Mouse (Mus musculus): ENCODE measurements at regions not wholly inside any gene's neighbourhood (a gene's known extent, or its start where the extent isn't known, plus 50 kb on each side); places are given as distances from the start of the nearest gene placed in this dataset.
"Not testable (repeated sequence)": the region's sequence is repeated elsewhere in the genome, so short reads cannot be mapped to it uniquely, and the experiment has no call there.

DNA sequence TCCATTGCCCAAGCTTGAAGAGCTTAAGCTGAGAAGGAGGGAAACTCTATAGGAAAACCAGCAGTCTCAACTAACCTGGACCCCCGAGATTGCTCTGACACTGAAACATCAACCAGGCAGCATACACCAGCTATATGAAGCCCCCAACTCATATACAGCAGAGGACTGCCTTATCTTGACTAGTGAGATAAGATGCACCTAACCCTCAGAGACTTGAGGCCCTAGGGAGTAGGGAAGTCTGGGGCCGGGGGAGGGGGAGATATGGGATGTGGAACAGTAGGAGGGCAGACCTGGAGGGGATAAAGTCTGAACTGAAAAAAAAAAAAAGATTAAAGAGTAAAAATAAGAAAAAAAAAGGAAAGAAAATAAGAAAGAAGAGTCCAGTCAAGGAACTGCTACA is 540.5 kb upstream of the Pkdcc start:
- Histone ChIP-seq H3K4me1 (no peaks in the 10 kb centered on the region), H3K27ac (replicated peaks) (no peak overlapping the region), H3K4me3 (replicated peaks) (no peak overlapping the region), H3K9me3 (replicated peaks) (no peaks in the 10 kb centered on the region), H3K9ac (no peak overlapping the region), H3K4me2 (replicated peaks) (no peak overlapping the region), H3K36me3 (no peaks in the 10 kb centered on the region), H3K27me3 (no peaks in the 10 kb centered on the region)
- ATAC-seq (ENCODE audit: insufficient number of reproducible peaks, low FRiP score, low TSS enrichment, low read depth), result no peak
- 69% methylated on average over 2 of the region's 2 CpGs for WGBS

DNA sequence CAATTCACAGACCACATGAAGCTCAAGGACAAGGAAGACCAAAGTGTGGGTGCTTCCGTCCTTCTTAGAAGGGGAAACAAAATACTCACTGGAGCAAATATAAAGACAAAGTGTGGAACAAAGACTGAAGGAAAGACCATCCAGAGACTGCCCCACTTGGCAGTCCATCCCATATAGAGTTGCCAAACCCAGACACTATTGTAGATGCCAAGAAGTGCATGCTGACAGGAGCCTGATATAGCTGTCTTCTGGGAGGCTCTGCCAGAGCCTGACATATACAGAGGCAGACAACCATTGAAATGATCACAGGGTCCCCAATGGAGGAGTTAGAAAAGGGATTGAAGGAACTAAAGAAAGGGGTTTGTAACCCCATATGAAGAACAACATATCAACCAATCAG is 548.5 kb upstream of the Pkdcc start:
- WGBS, result 64% methylated on average over 1 of the region's 1 CpGs
- ATAC-seq (ENCODE audit: insufficient number of reproducible peaks, low FRiP score, low TSS enrichment, low read depth); H3K9ac ChIP-seq: not testable (repeated sequence)

DNA sequence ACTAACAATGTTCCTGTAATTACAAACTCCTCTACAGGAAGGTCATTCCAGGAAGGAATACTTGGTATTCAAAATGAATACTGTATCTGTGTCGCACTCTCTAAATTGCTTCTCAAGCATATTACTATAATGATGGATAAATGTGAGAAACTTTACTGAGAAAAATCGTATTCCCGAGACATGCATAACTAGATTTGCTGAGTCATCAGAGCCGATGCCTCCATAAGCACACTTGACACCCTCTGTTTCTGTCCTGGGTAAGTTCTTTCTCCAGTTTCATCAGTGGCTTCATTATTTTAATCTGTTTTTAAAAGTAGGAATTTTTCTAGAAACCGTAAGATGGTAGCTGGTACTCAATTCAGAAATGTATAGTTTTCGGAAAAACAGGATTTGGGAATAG is 550.7 kb upstream of the Pkdcc start:
- no peak overlapping the region for H3K27ac ChIP-seq (replicated peaks)
- no peaks in the 10 kb centered on the region for H3K4me1 ChIP-seq
- H3K4me2 ChIP-seq (replicated peaks), result no peak overlapping the region
- H3K9me3 ChIP-seq (replicated peaks), result no peaks in the 10 kb centered on the region
- no peaks in the 10 kb centered on the region for H3K27me3 ChIP-seq
- H3K4me3 ChIP-seq (replicated peaks), result no peak overlapping the region
- no peaks in the 10 kb centered on the region for H3K36me3 ChIP-seq
- 67% methylated on average over 6 of the region's 6 CpGs for WGBS
- no peak overlapping the region for H3K9ac ChIP-seq
- ATAC-seq (ENCODE audit: insufficient number of reproducible peaks, low FRiP score, low TSS enrichment, low read depth), result no peak

More for the DNA sequence above, 548.5 kb upstream of the Pkdcc start:
- H3K9me3 ChIP-seq (replicated peaks); H3K36me3 ChIP-seq; H3K27me3 ChIP-seq; H3K4me3 ChIP-seq (replicated peaks); H3K4me2 ChIP-seq (replicated peaks); H3K27ac ChIP-seq (replicated peaks); H3K4me1 ChIP-seq: not testable (repeated sequence)

DNA sequence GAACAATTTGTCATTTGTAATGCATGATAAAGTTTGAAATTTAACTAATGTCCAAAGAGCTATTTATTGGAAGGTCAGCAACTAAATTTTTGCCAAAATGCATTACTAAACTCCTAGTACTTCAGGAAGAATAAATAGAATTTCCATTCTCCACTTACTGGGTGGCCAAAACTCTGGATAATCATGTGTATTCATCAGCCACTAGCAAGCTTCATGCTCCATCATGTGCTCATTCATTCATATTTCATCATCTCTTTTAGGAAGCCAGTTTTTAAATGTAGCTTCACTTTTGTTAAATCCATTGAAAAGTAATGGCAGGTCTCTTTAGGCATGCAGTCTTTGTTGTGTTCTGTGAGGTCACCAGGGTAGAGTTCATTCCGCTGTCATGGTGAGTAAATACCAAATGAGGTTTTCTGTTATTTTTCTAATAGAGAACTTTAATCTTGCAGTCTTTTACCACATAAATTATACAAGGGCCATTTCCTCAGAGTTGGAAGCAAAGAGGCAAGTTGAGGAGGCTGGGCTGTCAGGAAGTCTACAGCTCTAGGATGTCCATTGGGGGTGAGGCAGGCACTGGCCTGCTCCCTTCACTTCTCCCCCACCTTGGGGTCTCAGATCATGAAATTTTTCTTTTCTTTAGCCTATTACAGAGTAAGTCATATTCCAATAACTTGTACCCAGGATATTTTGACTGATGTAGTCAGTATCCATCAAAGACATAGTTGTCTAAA is 578.5 kb upstream of the Pkdcc start:
- Histone ChIP-seq H3K27ac (replicated peaks) (no peak overlapping the region), H3K9me3 (replicated peaks) (no peaks in the 10 kb centered on the region), H3K27me3 (no peaks in the 10 kb centered on the region), H3K4me1 (no peaks in the 10 kb centered on the region), H3K4me3 (replicated peaks) (no peak overlapping the region), H3K36me3 (no peaks in the 10 kb centered on the region), H3K9ac (no peak overlapping the region), H3K4me2 (replicated peaks) (no peak overlapping the region)
- 89% methylated on average over 1 of the region's 1 CpGs for WGBS
- ATAC-seq (ENCODE audit: insufficient number of reproducible peaks, low FRiP score, low TSS enrichment, low read depth), result no peak

DNA sequence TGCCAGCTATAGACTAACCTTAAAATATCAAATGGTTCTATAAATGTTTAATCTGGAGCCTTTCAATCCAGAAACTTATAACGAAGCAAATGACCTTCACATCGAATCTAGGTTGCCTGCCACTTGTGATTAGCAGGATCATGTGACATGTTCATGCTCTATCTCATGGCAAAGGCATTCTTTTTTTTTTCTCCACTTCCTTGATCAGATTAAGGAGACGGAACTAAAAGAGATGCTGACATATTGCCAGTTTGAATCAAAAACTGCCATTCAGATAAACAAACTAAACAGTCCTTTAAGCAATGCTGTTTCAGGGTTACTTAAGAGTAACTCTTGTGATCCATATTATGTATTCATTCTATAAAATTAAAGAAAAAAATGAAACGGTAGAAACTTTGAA is 579.2 kb upstream of the Pkdcc start:
- ATAC-seq (ENCODE audit: insufficient number of reproducible peaks, low FRiP score, low TSS enrichment, low read depth), result no peak
- H3K27ac ChIP-seq (replicated peaks), result no peak overlapping the region
- 65% methylated on average over 4 of the region's 4 CpGs for WGBS
- H3K4me2 ChIP-seq (replicated peaks), result no peak overlapping the region
- no peaks in the 10 kb centered on the region for H3K27me3 ChIP-seq
- no peaks in the 10 kb centered on the region for H3K9me3 ChIP-seq (replicated peaks)
- H3K4me3 ChIP-seq (replicated peaks), result no peak overlapping the region
- H3K9ac ChIP-seq, result no peak overlapping the region
- no peaks in the 10 kb centered on the region for H3K4me1 ChIP-seq
- no peaks in the 10 kb centered on the region for H3K36me3 ChIP-seq

DNA sequence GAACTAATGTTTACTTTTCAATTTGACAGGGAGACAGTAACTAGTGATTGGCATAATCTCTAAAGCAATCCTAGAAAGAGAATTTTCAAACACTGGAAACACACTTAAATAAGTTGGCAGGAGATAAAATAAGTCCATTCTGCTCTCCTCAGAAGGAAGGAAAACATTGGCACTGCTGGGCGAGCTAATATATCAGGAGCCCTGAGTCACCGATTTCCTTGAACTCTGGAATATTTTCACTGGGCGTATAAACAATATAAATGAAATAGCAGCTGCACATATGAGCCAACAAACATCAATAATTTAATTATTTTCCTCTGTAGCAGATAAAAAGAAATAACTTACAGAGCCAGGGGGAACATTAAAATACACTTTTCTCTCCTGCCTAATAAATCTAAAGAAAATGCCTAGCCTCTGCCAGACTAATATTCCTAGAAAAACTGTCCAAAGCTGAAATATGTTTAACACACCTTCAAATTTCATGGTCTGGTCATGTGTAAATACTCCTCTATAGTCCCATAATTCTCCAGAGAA is 608.4 kb upstream of the Pkdcc start:
- H3K27ac ChIP-seq (replicated peaks), result no peak overlapping the region
- no peaks in the 10 kb centered on the region for H3K36me3 ChIP-seq
- ATAC-seq (ENCODE audit: insufficient number of reproducible peaks, low FRiP score, low TSS enrichment, low read depth), result no peak
- H3K9ac ChIP-seq, result no peak overlapping the region
- H3K4me2 ChIP-seq (replicated peaks), result no peak overlapping the region
- no peaks in the 10 kb centered on the region for H3K9me3 ChIP-seq (replicated peaks)
- 59% methylated on average over 3 of the region's 3 CpGs for WGBS
- no peaks in the 10 kb centered on the region for H3K27me3 ChIP-seq
- no peaks in the 10 kb centered on the region for H3K4me1 ChIP-seq
- no peak overlapping the region for H3K4me3 ChIP-seq (replicated peaks)

DNA sequence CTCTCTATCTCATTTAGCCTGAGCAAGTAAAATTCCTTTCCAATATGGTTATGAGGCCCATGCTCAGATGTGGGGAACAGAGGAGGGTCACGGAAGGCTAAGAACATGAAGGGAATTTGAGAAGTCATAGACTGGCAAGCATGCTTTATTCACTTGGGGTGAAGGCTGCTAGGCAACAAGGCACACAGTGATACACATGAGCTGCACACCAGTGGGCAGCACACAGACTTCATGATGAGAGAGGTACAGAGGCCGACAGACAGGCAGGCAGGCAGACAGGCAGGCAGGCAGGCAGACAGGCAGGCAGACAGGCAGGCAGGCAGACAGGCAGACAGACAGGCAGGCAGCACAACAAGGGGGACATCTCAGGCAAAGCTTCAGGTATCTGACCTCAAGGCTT is 631.3 kb upstream of the Pkdcc start:
- H3K4me3 ChIP-seq (replicated peaks), result no peak overlapping the region
- H3K4me1 ChIP-seq, result no peaks in the 10 kb centered on the region
- ATAC-seq (ENCODE audit: insufficient number of reproducible peaks, low FRiP score, low TSS enrichment, low read depth), result no peak
- 42% methylated on average over 2 of the region's 2 CpGs for WGBS
- H3K9me3 ChIP-seq (replicated peaks), result no peaks in the 10 kb centered on the region
- H3K9ac ChIP-seq, result no peak overlapping the region
- H3K27ac ChIP-seq (replicated peaks), result no peak overlapping the region
- H3K4me2 ChIP-seq (replicated peaks), result no peak overlapping the region
- no peaks in the 10 kb centered on the region for H3K36me3 ChIP-seq
- no peaks in the 10 kb centered on the region for H3K27me3 ChIP-seq

DNA sequence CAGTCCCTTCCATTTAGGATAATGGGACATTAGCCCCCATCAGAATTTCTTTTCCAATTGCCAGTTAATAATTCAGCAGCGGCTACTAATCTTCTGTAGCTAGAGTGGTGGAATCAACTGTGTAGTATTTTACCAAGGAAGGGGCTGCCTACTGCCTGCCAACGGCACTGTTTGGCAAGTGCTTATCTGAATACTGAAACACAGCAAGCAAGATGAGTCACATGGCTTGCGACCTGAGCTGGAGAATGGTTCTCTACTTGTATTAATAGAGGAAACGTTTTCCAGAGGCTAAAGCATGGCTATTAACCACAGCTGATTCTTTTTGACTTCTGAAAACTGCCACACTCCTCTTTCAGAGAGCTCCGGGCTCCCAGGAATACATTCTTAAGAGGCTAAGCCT is 681.6 kb upstream of the Pkdcc start:
- Histone ChIP-seq H3K4me1 (no peaks in the 10 kb centered on the region), H3K9me3 (replicated peaks) (no peaks in the 10 kb centered on the region), H3K36me3 (no peaks in the 10 kb centered on the region), H3K27me3 (no peaks in the 10 kb centered on the region), H3K4me3 (replicated peaks) (no peak overlapping the region), H3K9ac (no peak overlapping the region), H3K27ac (replicated peaks) (no peak overlapping the region), H3K4me2 (replicated peaks) (no peak overlapping the region)
- ATAC-seq (ENCODE audit: insufficient number of reproducible peaks, low FRiP score, low TSS enrichment, low read depth), result no peak
- 59% methylated on average over 5 of the region's 5 CpGs for WGBS

DNA sequence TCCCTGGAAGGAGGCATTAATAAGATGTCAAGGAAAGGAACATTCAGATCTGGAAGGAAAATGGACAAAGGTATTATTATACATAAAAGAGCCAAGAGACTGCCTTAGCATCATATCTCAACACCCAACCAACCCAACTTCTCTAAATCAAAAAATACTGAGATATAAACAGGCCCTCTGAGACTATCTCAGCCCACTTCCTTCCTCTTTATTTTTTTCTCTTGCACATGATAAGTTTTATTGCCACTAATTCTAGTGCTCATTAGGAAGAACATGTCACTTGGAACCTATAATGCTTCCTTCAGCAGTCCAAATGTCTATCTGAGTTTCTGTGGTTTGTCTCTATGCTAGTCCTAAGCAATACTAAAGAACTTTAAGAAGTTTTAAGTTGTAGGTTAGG is 697.0 kb upstream of the Pkdcc start:
- no peak overlapping the region for H3K9ac ChIP-seq
- no peaks in the 10 kb centered on the region for H3K9me3 ChIP-seq (replicated peaks)
- no peak for ATAC-seq (ENCODE audit: insufficient number of reproducible peaks, low FRiP score, low TSS enrichment, low read depth)
- H3K4me1 ChIP-seq, result no peaks in the 10 kb centered on the region
- no peak overlapping the region for H3K4me2 ChIP-seq (replicated peaks)
- no peak overlapping the region for H3K4me3 ChIP-seq (replicated peaks)
- no peaks in the 10 kb centered on the region for H3K36me3 ChIP-seq
- no peaks in the 10 kb centered on the region for H3K27me3 ChIP-seq
- no peak overlapping the region for H3K27ac ChIP-seq (replicated peaks)

DNA sequence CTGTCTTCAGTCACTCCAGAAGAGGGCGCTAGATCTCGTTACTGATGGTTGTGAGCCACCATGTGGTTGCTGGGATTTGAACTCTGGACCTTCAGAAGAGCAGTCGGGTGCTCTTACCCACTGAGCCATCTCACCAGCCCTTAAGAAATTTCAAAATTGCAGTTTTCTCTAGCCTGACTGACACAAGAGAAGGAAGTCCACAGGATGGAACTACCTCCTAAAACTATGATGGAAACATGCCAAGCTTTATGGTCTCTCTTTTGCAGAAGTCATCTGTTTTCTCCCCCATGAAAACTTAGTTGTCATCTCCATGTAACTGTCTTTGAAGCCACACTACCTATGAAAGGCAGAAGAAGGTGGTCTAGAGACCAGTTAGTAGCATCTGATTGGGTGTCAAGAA is 698.2 kb upstream of the Pkdcc start:
- ATAC-seq (ENCODE audit: insufficient number of reproducible peaks, low FRiP score, low TSS enrichment, low read depth), result no peak
- Histone ChIP-seq H3K4me1 (no peaks in the 10 kb centered on the region), H3K9ac (no peak overlapping the region), H3K4me2 (replicated peaks) (no peak overlapping the region), H3K9me3 (replicated peaks) (no peaks in the 10 kb centered on the region), H3K4me3 (replicated peaks) (no peak overlapping the region), H3K27ac (replicated peaks) (no peak overlapping the region), H3K27me3 (no peaks in the 10 kb centered on the region), H3K36me3 (no peaks in the 10 kb centered on the region)
- WGBS, result 62% methylated on average over 3 of the region's 3 CpGs

DNA sequence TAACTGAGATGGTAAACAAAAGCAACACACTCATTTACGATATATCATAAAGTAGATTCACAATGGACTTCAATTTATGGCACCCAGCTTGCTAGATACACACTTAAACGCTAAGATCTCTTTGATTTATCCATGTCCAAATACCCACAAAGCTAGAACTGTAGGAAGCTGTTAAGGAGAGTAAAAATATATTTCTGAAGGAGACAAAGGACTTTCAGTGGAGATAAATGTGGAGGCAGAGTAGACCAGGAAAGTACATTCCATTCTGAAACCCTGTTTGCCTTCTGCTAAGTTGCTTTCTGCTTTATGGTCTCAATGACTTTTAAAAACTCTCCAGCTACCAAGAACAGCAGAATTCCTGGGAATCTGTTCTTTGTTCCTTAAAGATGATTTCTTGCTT is 701.3 kb upstream of the Pkdcc start:
- no peaks in the 10 kb centered on the region for H3K9me3 ChIP-seq (replicated peaks)
- no peak overlapping the region for H3K9ac ChIP-seq
- WGBS, result 78% methylated on average over 2 of the region's 2 CpGs
- no peaks in the 10 kb centered on the region for H3K27me3 ChIP-seq
- no peak overlapping the region for H3K4me3 ChIP-seq (replicated peaks)
- H3K4me1 ChIP-seq, result no peaks in the 10 kb centered on the region
- no peak overlapping the region for H3K4me2 ChIP-seq (replicated peaks)
- H3K27ac ChIP-seq (replicated peaks), result no peak overlapping the region
- no peaks in the 10 kb centered on the region for H3K36me3 ChIP-seq
- ATAC-seq (ENCODE audit: insufficient number of reproducible peaks, low FRiP score, low TSS enrichment, low read depth), result no peak

DNA sequence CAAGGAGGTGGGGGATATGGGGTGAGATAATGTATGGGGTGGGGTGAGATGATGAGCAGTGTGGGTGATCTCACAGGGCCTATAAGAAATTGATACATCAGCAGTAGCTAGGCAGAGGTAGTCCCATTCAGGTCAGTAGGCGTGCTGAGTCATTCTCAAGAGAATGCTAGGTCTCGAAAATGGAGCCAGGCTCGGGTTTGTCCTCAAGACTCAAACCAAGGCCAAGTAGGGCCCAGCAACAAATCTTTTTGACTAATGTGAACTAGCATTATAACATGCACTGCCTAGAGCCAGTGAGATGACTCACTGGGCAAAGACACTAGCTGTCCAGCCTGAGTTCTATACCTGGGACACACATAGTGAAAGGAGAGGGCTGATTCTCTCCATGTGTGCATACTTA is 710.8 kb upstream of the Pkdcc start:
- no peak overlapping the region for H3K4me2 ChIP-seq (replicated peaks)
- no peaks in the 10 kb centered on the region for H3K9me3 ChIP-seq (replicated peaks)
- 83% methylated on average over 3 of the region's 3 CpGs for WGBS
- no peak for ATAC-seq (ENCODE audit: insufficient number of reproducible peaks, low FRiP score, low TSS enrichment, low read depth)
- H3K4me3 ChIP-seq (replicated peaks), result no peak overlapping the region
- no peak overlapping the region for H3K27ac ChIP-seq (replicated peaks)
- no peaks in the 10 kb centered on the region for H3K27me3 ChIP-seq
- no peaks in the 10 kb centered on the region for H3K36me3 ChIP-seq
- no peak overlapping the region for H3K9ac ChIP-seq
- H3K4me1 ChIP-seq, result no peaks in the 10 kb centered on the region

Measured in embryonic facial prominence, embryonic 15.5 days (tissue).